Mouse (Mus musculus) forebrain, embryonic 16.5 days (tissue): ENCODE measurements around the gene Allc. TPM values are rescaled to one million over a fixed set of nuclear protein-coding genes. Genes with fewer than 3 reads are reported as not detected.

Experiments
- ATAC-seq: fragments of 200-750 bp; cut with Nextera tagmentation; 2 replicates; pipeline ENCODE4 v1.8.0; 2017; ENCODE audit warnings: mild to moderate bottlenecking, moderate library complexity
- H3K27ac ChIP-seq: fragments of 300-500 bp; sonication (generic); 2 replicates; pipeline ENCODE4 v1.5.1; 2014; ENCODE audit warnings: low read length, control low read depth
- H3K27me3 ChIP-seq: fragments of 300-500 bp; sonication (generic); replicated peaks from 2 replicates; pipeline ENCODE4 v1.6.1; 2014; ENCODE audit warnings: low read length; ENCODE audit not compliant: control insufficient read depth, insufficient read depth
- H3K36me3 ChIP-seq: fragments of 300-500 bp; sonication (generic); 2 replicates; pipeline ENCODE4 v1.6.1; 2014; ENCODE audit not compliant: control insufficient read depth, insufficient read depth
- H3K4me1 ChIP-seq: fragments of 300-500 bp; sonication (generic); replicated peaks from 2 replicates; pipeline ENCODE4 v1.6.1; 2014; ENCODE audit warnings: low read length; ENCODE audit not compliant: control insufficient read depth, insufficient read depth
- H3K4me2 ChIP-seq: fragments of 300-500 bp; sonication (generic); 2 replicates; pipeline ENCODE4 v1.6.1; 2014; ENCODE audit warnings: mild to moderate bottlenecking, low read length, control low read depth
- H3K4me3 ChIP-seq: fragments of 300-500 bp; sonication (generic); replicated peaks from 2 replicates; pipeline ENCODE4 v1.5.1; 2014; ENCODE audit warnings: mild to moderate bottlenecking, low read length, control low read depth
- H3K9ac ChIP-seq: fragments of 300-500 bp; sonication (generic); replicated peaks from 2 replicates; pipeline ENCODE4 v1.6.1; 2014; ENCODE audit warnings: low read depth, low read length, control low read depth
- H3K9me3 ChIP-seq: fragments of 300-500 bp; sonication (generic); 2 replicates; pipeline ENCODE4 v1.6.1; 2016; ENCODE audit warnings: low read length; ENCODE audit not compliant: control insufficient read depth
- WGBS: fragments of 180-500 bp; shearing (Covaris S2); extraction: QIAGEN DNeasy Blood & Tissue Kit; methylation state at CpG from one replicate; pipeline ENCODE4 v1.1.7; 2014; 5-methylcytosine and 5-hydroxymethylcytosine counted together
- polyA plus RNA-seq: library from polyadenylated mRNA; unstranded; fragments of >200 nt; fragmentation: Nextera tagmentation; extraction: Ambion mirVana; gene quantifications from 2 replicates; pipeline ENCODE4 v1.2.1, GENCODE M21; 2015

The Allc gene
- polyA plus RNA-seq, 1 experiment from 2014 or later = 0.15 TPM

- Histone ChIP-seq H3K4me3 (no peak overlapping the region), H3K9ac (no peak overlapping the region), H3K27me3 (no peaks in the 10 kb centered on the region), H3K27ac (no peak overlapping the region), H3K36me3 (no peaks in the 10 kb centered on the region), H3K9me3 (no peaks in the 10 kb centered on the region), H3K4me1 (peaks cover 14% of the 10 kb centered on the region; the same call in 1 of the 2 replicates), H3K4me2 (no peak overlapping the region)
- ATAC-seq = no peak
Observed at GRCm38 (mm10) chr12:28596851-28597250, 14.5 kb upstream of the Allc start.

- no peak overlapping the region for H3K9ac ChIP-seq
- H3K27me3 ChIP-seq = no peaks in the 10 kb centered on the region
- 49% methylated on average over 13 of the region's 13 CpGs for WGBS
- H3K4me2 ChIP-seq = no peak overlapping the region
- H3K36me3 ChIP-seq = no peaks in the 10 kb centered on the region
- H3K4me3 ChIP-seq = no peak overlapping the region
- no peak overlapping the region for H3K27ac ChIP-seq
- peaks cover 26% of the 10 kb centered on the region for H3K4me1 ChIP-seq
- ATAC-seq = no peak
- no peaks in the 10 kb centered on the region for H3K9me3 ChIP-seq
Observed at GRCm38 (mm10) chr12:28590428-28590827, 8.1 kb upstream of the Allc start.

GRCm38 (mm10) chr12:28589090-28589868, 7.0 kb upstream of the Allc start:
- Histone ChIP-seq H3K9ac (peak overlapping the region; percentile 67), H3K36me3 (no peaks in the 10 kb centered on the region), H3K4me1 (peaks cover 26% of the 10 kb centered on the region), H3K9me3 (no peaks in the 10 kb centered on the region), H3K27me3 (no peaks in the 10 kb centered on the region), H3K27ac (peak overlapping the region; percentile 54), H3K4me2 (peak overlapping the region; percentile 77), H3K4me3 (peak overlapping the region; percentile 54)
- ATAC-seq = peak; percentile 90
- WGBS = 8% methylated on average over 24 of the region's 24 CpGs

- H3K9me3 ChIP-seq = no peaks in the 10 kb centered on the region
- peak overlapping the region; percentile 3; the same call in 1 of the 2 replicates for H3K27ac ChIP-seq
- ATAC-seq = peak; percentile 51
- no peaks in the 10 kb centered on the region for H3K27me3 ChIP-seq
- no peak overlapping the region; the same call in 1 of the 2 replicates for H3K9ac ChIP-seq
- H3K4me3 ChIP-seq = no peak overlapping the region
- 54% methylated on average over 6 of the region's 6 CpGs for WGBS
- no peak overlapping the region; the same call in 1 of the 2 replicates for H3K4me2 ChIP-seq
- peaks cover 30% of the 10 kb centered on the region for H3K4me1 ChIP-seq
- no peaks in the 10 kb centered on the region for H3K36me3 ChIP-seq
Observed at GRCm38 (mm10) chr12:28587949-28588348, 5.6 kb upstream of the Allc start.

GRCm38 (mm10) chr12:28584036-28584435, 1.7 kb upstream of the Allc start:
- Histone ChIP-seq H3K27ac (no peak overlapping the region), H3K9me3 (no peaks in the 10 kb centered on the region), H3K36me3 (no peaks in the 10 kb centered on the region), H3K9ac (no peak overlapping the region), H3K27me3 (no peaks in the 10 kb centered on the region), H3K4me2 (no peak overlapping the region), H3K4me1 (peaks cover 18% of the 10 kb centered on the region), H3K4me3 (no peak overlapping the region)
- no peak for ATAC-seq
- 42% methylated on average over 3 of the region's 3 CpGs for WGBS

GRCm38 (mm10) chr12:28579132-28579531, 3.2 kb downstream of the Allc start:
- Histone ChIP-seq H3K9ac (no peak overlapping the region), H3K4me2 (no peak overlapping the region), H3K27me3 (no peaks in the 10 kb centered on the region), H3K4me1 (peaks cover 10% of the 10 kb centered on the region; the same call in 1 of the 2 replicates), H3K27ac (no peak overlapping the region), H3K9me3 (no peaks in the 10 kb centered on the region), H3K36me3 (no peaks in the 10 kb centered on the region), H3K4me3 (no peak overlapping the region)
- no peak for ATAC-seq
- WGBS = 32% methylated on average over 4 of the region's 4 CpGs

- H3K36me3 ChIP-seq = no peaks in the 10 kb centered on the region
- WGBS = 62% methylated on average over 3 of the region's 3 CpGs
- no peaks in the 10 kb centered on the region for H3K27me3 ChIP-seq
- peak; percentile 70 for ATAC-seq
- H3K27ac ChIP-seq = no peak overlapping the region
- no peak overlapping the region for H3K9ac ChIP-seq
- no peak overlapping the region for H3K4me2 ChIP-seq
- H3K4me3 ChIP-seq = no peak overlapping the region
- no peaks in the 10 kb centered on the region for H3K9me3 ChIP-seq
- H3K4me1 ChIP-seq = 0 out of 2 replicates have a peak, but pooled peaks cover 7% of the 10 kb centered on the region
Observed at GRCm38 (mm10) chr12:28578147-28578546, 4.2 kb downstream of the Allc start.

- Histone ChIP-seq H3K9me3 (no peaks in the 10 kb centered on the region), H3K27me3 (no peaks in the 10 kb centered on the region), H3K9ac (no peak overlapping the region), H3K36me3 (no peaks in the 10 kb centered on the region), H3K4me3 (no peak overlapping the region), H3K4me2 (no peak overlapping the region), H3K27ac (no peak overlapping the region), H3K4me1 (0 out of 2 replicates have a peak, but pooled peaks cover 7% of the 10 kb centered on the region)
- no peak for ATAC-seq
- WGBS = 79% methylated on average over 6 of the region's 6 CpGs
Observed at GRCm38 (mm10) chr12:28575366-28576070, 6.8 kb downstream of the Allc start.

- no peak overlapping the region for H3K27ac ChIP-seq
- no peak for ATAC-seq
- 77% methylated on average over 2 of the region's 2 CpGs for WGBS
Observed at GRCm38 (mm10) chr12:28572241-28572640, 10.1 kb downstream of the Allc start.

More at GRCm38 (mm10) chr12:28572241-28572640, 10.1 kb downstream of the Allc start:
- Histone ChIP-seq H3K9me3 (no peaks in the 10 kb centered on the region), H3K36me3 (no peaks in the 10 kb centered on the region), H3K4me3 (no peak overlapping the region), H3K9ac (no peak overlapping the region), H3K4me2 (no peak overlapping the region), H3K4me1 (0 out of 2 replicates have a peak, but pooled peaks cover 4% of the 10 kb centered on the region), H3K27me3 (no peaks in the 10 kb centered on the region)
